Mouse (Mus musculus): ENCODE data around the gene Ppfibp2. TPM values are rescaled to one million over a fixed set of nuclear protein-coding genes. Genes with fewer than 3 reads are reported as not detected.

Ppfibp2 gene
- polyA plus RNA-seq, 1 experiment: 8.4 TPM

DNA sequence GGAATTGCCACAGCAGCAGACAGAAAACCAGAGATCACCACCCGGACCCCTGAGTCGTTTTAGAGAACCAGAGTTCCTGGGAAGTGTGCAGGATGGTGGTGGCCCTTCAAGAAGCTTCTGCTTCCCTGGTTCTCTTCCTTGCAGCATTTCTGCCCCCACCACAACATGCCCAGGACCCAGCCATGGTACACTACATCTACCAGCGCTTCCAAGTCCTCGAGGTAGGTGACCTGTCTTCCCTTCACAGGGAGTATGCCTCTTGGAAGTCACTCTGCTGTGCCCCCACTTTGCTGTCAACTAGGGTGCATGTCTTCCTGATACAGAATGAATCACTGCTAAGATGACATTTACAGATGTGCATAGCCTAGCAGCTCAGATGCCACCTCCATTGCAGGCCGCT is 27.3 kb upstream of the Ppfibp2 start:
- H3K4me1 ChIP-seq (ENCODE audit: control insufficient read depth, insufficient read depth, low read length): no peaks in the 10 kb centered on the region
- H3K36me3 ChIP-seq (ENCODE audit: control insufficient read depth, insufficient read depth, low read length): no peaks in the 10 kb centered on the region
- no peak for TF ChIP-seq POLR2A (IDR thresholded peaks at IDR 0.05; ENCODE audit: control insufficient read depth, low read depth, low read length)
- TF ChIP-seq CTCF (IDR thresholded peaks at IDR 0.05; ENCODE audit: control insufficient read depth, insufficient read depth, insufficient replicate concordance, low read depth, low read length): no peak
- H3K4me3 ChIP-seq (ENCODE audit: control insufficient read depth, low read depth, low read length): peak overlapping the region; percentile 6
- H3K27ac ChIP-seq (ENCODE audit: control insufficient read depth, insufficient read depth, low read depth, low read length): no peak overlapping the region
- no peaks in the 10 kb centered on the region for H3K27me3 ChIP-seq (ENCODE audit: control insufficient read depth, insufficient read depth, low read length)

DNA sequence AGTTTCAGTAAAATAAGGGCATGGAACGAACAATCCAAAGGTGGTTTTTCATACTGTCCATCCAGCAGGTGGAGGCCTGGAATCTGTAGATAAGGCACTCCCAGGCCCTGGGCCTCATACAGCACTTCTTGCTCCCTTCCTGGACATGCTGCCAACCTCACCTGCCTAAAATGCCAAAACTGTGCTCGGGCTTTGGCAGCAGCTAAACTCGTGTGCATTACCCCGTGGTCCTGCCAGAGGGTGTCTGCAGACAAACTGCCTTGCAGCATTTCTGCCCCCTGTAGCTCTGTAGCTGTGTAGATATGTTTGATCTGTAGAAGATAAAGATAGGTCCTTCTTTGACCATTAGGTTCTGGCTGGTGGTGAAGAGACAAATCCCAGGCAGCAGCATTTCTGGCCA is 26.0 kb upstream of the Ppfibp2 start:
- H3K36me3 ChIP-seq (ENCODE audit: control insufficient read depth, insufficient read depth, low read length): no peaks in the 10 kb centered on the region
- TF ChIP-seq CTCF (IDR thresholded peaks at IDR 0.05; ENCODE audit: control insufficient read depth, insufficient read depth, insufficient replicate concordance, low read depth, low read length): no peak
- no peak for TF ChIP-seq POLR2A (IDR thresholded peaks at IDR 0.05; ENCODE audit: control insufficient read depth, low read depth, low read length)
- H3K4me3 ChIP-seq (ENCODE audit: control insufficient read depth, low read depth, low read length): no peak overlapping the region
- H3K4me1 ChIP-seq (ENCODE audit: control insufficient read depth, insufficient read depth, low read length): no peaks in the 10 kb centered on the region
- no peak overlapping the region for H3K27ac ChIP-seq (ENCODE audit: control insufficient read depth, insufficient read depth, low read depth, low read length)
- no peaks in the 10 kb centered on the region for H3K27me3 ChIP-seq (ENCODE audit: control insufficient read depth, insufficient read depth, low read length)

DNA sequence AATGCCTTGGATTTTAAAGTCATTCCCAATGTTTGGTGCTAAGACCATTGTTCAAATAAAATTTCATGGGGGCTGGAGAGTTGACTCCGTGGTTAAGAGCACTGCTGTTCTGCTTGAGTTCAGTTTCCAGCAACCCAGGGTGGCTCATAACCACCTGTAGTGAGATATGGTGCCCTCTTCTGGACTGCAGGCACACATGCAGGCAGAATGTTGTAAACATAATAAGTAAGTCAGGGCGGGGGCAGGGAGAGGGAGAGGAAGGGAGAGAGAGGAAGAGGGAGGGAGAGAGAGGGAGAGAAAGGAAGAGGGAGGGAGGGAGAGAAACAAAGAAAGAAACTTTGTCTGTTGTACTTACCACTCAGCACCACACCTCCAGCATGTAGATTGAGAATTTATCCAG is 21.2 kb upstream of the Ppfibp2 start:
- H3K36me3 ChIP-seq (ENCODE audit: control insufficient read depth, insufficient read depth, low read length): no peaks in the 10 kb centered on the region
- no peak overlapping the region for H3K4me3 ChIP-seq (ENCODE audit: control insufficient read depth, low read depth, low read length)
- TF ChIP-seq POLR2A (IDR thresholded peaks at IDR 0.05; ENCODE audit: control insufficient read depth, low read depth, low read length): no peak
- no peak for TF ChIP-seq CTCF (IDR thresholded peaks at IDR 0.05; ENCODE audit: control insufficient read depth, insufficient read depth, insufficient replicate concordance, low read depth, low read length)
- H3K4me1 ChIP-seq (ENCODE audit: control insufficient read depth, insufficient read depth, low read length): no peaks in the 10 kb centered on the region
- H3K27ac ChIP-seq (ENCODE audit: control insufficient read depth, insufficient read depth, low read depth, low read length): no peak overlapping the region
- no peaks in the 10 kb centered on the region for H3K27me3 ChIP-seq (ENCODE audit: control insufficient read depth, insufficient read depth, low read length)

DNA sequence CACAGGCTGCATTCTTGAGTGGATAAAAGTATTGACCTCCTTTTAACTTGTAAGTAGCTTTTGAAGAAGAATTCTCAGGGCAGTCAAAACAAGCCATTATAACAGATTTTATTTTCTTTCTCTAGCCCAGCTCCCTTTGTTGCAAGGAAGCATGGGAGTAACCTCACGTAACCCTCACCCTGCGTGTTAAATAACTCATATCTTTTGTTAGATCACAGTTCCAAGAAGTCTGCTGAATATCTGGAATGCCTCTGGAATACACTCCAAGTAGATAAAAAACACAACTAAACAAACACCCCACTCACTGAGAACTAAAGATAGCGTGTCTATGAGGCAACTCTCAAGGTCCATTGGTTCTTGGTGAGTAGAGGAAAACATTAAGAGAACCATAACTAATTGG is 20.7 kb upstream of the Ppfibp2 start:
- Histone ChIP-seq H3K4me3 (ENCODE audit: control insufficient read depth, low read depth, low read length) (no peak overlapping the region), H3K27ac (ENCODE audit: control insufficient read depth, insufficient read depth, low read depth, low read length) (no peak overlapping the region), H3K4me1 (ENCODE audit: control insufficient read depth, insufficient read depth, low read length) (no peaks in the 10 kb centered on the region), H3K36me3 (ENCODE audit: control insufficient read depth, insufficient read depth, low read length) (no peaks in the 10 kb centered on the region), H3K27me3 (ENCODE audit: control insufficient read depth, insufficient read depth, low read length) (no peaks in the 10 kb centered on the region)
- TF ChIP-seq CTCF (IDR thresholded peaks at IDR 0.05; ENCODE audit: control insufficient read depth, insufficient read depth, insufficient replicate concordance, low read depth, low read length) (no peak), POLR2A (IDR thresholded peaks at IDR 0.05; ENCODE audit: control insufficient read depth, low read depth, low read length) (no peak)

DNA sequence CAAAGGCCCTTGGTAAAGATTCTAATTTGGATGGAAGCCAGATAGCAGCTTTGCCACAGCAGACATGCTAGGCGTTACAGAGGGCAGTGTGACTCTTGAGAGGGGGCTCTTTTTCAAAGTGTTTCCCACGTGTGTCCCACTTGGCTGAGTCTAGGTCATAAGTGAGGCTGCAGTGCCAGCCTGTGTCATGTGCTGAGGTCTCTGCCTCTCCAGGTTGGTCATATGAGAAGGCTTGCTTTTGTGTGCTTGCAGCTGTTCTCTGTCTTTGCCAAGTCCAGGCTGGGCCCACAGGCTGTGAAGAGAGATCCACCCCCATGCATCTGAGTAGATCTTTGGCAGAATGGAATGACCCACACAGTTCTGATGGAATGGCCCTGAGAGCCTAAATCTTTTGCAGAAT is 2.4 kb upstream of the Ppfibp2 start:
- Histone ChIP-seq H3K27me3 (ENCODE audit: control insufficient read depth, insufficient read depth, low read length) (no peaks in the 10 kb centered on the region), H3K4me1 (ENCODE audit: control insufficient read depth, insufficient read depth, low read length) (peaks cover 15% of the 10 kb centered on the region), H3K36me3 (ENCODE audit: control insufficient read depth, insufficient read depth, low read length) (no peaks in the 10 kb centered on the region), H3K4me3 (ENCODE audit: control insufficient read depth, low read depth, low read length) (no peak overlapping the region), H3K27ac (ENCODE audit: control insufficient read depth, insufficient read depth, low read depth, low read length) (no peak overlapping the region)
- no peak for TF ChIP-seq CTCF (IDR thresholded peaks at IDR 0.05; ENCODE audit: control insufficient read depth, insufficient read depth, insufficient replicate concordance, low read depth, low read length)
- no peak for TF ChIP-seq POLR2A (IDR thresholded peaks at IDR 0.05; ENCODE audit: control insufficient read depth, low read depth, low read length)

DNA sequence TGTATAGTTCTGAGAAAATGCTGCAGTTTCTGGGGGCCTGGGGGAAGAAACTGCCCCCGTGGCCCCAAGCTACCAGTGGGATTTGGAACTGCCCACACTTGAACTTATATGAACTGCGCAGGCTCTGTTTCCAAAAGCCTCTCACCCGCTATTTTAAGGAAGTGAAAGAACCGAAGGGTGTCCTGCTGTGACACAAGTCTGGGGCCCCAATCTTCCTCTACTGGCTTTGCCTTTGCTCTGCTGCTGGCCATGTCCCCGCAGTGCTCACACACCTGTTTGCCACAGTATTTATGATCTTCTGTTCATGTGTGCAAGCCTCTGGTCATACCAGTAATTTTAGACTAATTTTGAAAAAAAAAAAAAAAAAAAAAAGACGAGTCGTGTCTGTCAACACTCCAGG is 1.1 kb upstream of the Ppfibp2 start:
- no peak overlapping the region for H3K27ac ChIP-seq (ENCODE audit: control insufficient read depth, insufficient read depth, low read depth, low read length)
- H3K4me1 ChIP-seq (ENCODE audit: control insufficient read depth, insufficient read depth, low read length): peaks cover 15% of the 10 kb centered on the region
- H3K36me3 ChIP-seq (ENCODE audit: control insufficient read depth, insufficient read depth, low read length): no peaks in the 10 kb centered on the region
- H3K27me3 ChIP-seq (ENCODE audit: control insufficient read depth, insufficient read depth, low read length): no peaks in the 10 kb centered on the region
- no peak overlapping the region for H3K4me3 ChIP-seq (ENCODE audit: control insufficient read depth, low read depth, low read length)
- no peak for TF ChIP-seq CTCF (IDR thresholded peaks at IDR 0.05; ENCODE audit: control insufficient read depth, insufficient read depth, insufficient replicate concordance, low read depth, low read length)
- no peak for TF ChIP-seq POLR2A (IDR thresholded peaks at IDR 0.05; ENCODE audit: control insufficient read depth, low read depth, low read length)

DNA sequence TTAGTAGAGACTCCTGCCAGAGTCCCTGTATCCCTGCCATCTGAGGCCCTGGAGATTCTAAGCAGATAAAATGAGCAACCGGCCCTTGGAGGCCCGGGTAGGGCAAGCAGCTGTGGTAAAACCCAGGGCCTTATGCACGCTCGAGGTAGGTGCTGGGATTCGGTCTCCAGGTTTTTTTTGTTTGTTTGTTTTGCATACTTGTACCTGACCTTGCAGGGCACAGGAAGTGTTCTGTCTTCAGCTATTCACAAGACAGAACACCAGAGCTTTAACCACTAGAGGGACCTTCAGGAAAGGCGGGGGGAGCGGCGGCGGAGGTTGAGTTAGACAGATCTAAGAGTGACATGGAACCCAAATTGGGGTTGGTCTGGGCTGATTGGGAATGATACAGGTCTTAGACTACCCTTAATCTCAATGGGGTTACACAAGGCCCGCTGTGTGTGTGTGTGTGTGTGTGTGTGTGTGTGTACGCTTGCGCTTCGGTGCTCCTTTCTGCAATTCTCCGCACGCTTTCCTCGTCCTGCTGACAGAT is 616 bp upstream of the Ppfibp2 start:
- H3K27me3 ChIP-seq (ENCODE audit: control insufficient read depth, insufficient read depth, low read length): no peaks in the 10 kb centered on the region
- TF ChIP-seq POLR2A (IDR thresholded peaks at IDR 0.05; ENCODE audit: control insufficient read depth, low read depth, low read length) (no peak), CTCF (IDR thresholded peaks at IDR 0.05; ENCODE audit: control insufficient read depth, insufficient read depth, insufficient replicate concordance, low read depth, low read length) (peak; percentile 9; the same call in 1 of the 2 replicates)
- peaks cover 15% of the 10 kb centered on the region for H3K4me1 ChIP-seq (ENCODE audit: control insufficient read depth, insufficient read depth, low read length)
- 0 out of 2 replicates have a peak overlapping the region, but pooled peaks have one; percentile 32 for H3K27ac ChIP-seq (ENCODE audit: control insufficient read depth, insufficient read depth, low read depth, low read length)
- H3K36me3 ChIP-seq (ENCODE audit: control insufficient read depth, insufficient read depth, low read length): no peaks in the 10 kb centered on the region
- H3K4me3 ChIP-seq (ENCODE audit: control insufficient read depth, low read depth, low read length): peak overlapping the region; percentile 84

DNA sequence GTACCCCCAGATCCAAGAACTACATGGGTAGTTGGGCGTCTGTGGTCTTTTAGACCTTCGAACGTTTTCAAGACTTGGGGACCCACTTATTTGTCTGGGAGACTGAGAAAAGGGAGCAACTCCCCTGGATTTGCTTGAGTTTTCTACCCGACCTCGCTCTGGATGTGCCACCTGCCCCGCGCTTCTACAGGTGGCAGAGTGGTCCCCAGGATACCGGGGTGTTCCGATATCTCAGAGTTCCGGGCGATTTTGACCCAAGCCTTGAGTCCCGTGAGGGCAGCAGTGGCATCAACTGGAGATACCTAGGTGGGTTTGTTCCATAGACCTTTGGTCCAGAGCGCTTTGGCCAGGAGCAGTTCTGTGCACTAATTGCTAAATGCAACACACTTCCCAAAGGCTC is 419 bp downstream of the Ppfibp2 start:
- Histone ChIP-seq H3K36me3 (ENCODE audit: control insufficient read depth, insufficient read depth, low read length) (no peaks in the 10 kb centered on the region), H3K4me3 (ENCODE audit: control insufficient read depth, low read depth, low read length) (peak overlapping the region; percentile 84)

More for the DNA sequence above, 419 bp downstream of the Ppfibp2 start:
- peaks cover 15% of the 10 kb centered on the region for H3K4me1 ChIP-seq (ENCODE audit: control insufficient read depth, insufficient read depth, low read length)
- no peaks in the 10 kb centered on the region for H3K27me3 ChIP-seq (ENCODE audit: control insufficient read depth, insufficient read depth, low read length)
- TF ChIP-seq CTCF (IDR thresholded peaks at IDR 0.05; ENCODE audit: control insufficient read depth, insufficient read depth, insufficient replicate concordance, low read depth, low read length) (no peak), POLR2A (IDR thresholded peaks at IDR 0.05; ENCODE audit: control insufficient read depth, low read depth, low read length) (no peak)
- no peak overlapping the region; the same call in 1 of the 2 replicates for H3K27ac ChIP-seq (ENCODE audit: control insufficient read depth, insufficient read depth, low read depth, low read length)

All from testis, adult 2 months (tissue).